Mouse (Mus musculus): ENCODE data around the gene Grxcr1. TPM values are rescaled to one million over a fixed set of nuclear protein-coding genes. Genes with fewer than 3 reads are reported as not detected.

Gene Grxcr1
- polyA plus RNA-seq, 1 experiment from 2014 or later = not detected

- H3K4me3 ChIP-seq (ENCODE audit: low read depth, low read length) = no peak overlapping the region
- no peak for DNase-seq (ENCODE audit: low spot score)
Measured at GRCm38 (mm10) chr5:68165954-68166353, 134.3 kb downstream of the Grxcr1 start.

More at GRCm38 (mm10) chr5:68165954-68166353, 134.3 kb downstream of the Grxcr1 start:
- H3K36me3 ChIP-seq (ENCODE audit: control insufficient read depth, insufficient read depth, low read length) = no peaks in the 10 kb centered on the region
- no peak overlapping the region for H3K4me2 ChIP-seq (ENCODE audit: low read length)
- H3K4me1 ChIP-seq (ENCODE audit: control insufficient read depth, insufficient read depth, low read length) = no peaks in the 10 kb centered on the region
- 87% methylated on average over 7 of the region's 7 CpGs for WGBS
- H3K27me3 ChIP-seq (replicated peaks; ENCODE audit: control insufficient read depth, insufficient read depth, low read length) = no peaks in the 10 kb centered on the region
- H3K9ac ChIP-seq (ENCODE audit: low read length) = no peak overlapping the region
- no peaks in the 10 kb centered on the region for H3K9me3 ChIP-seq (replicated peaks; ENCODE audit: control insufficient read depth, low read length)
- no peak overlapping the region for H3K27ac ChIP-seq (ENCODE audit: low read depth, low read length)
- no peak for ATAC-seq

Other genes with a start within 250 kb of the Grxcr1 start
- 24.2 and 30.2 TPM in 2 replicates for gene Atp8a1, start 184.4 kb upstream of the Grxcr1 start, polyA plus RNA-seq (2014; fragmentation: Nextera tagmentation; extraction: Ambion mirVana)
- not detected in 2 replicates for gene Gm5108, start 90.2 kb upstream of the Grxcr1 start, polyA plus RNA-seq (2014; fragmentation: Nextera tagmentation; extraction: Ambion mirVana)
- gene Gm21905, start 85.4 kb upstream of the Grxcr1 start, polyA plus RNA-seq (2014; fragmentation: Nextera tagmentation; extraction: Ambion mirVana) = not detected in 2 replicates

Measured in forebrain, embryonic 14.5 days (tissue).